Mouse (Mus musculus) G1E (cell line): ENCODE results near the gene Trip12. TPM values are rescaled to one million over a fixed set of nuclear protein-coding genes. Genes with fewer than 3 reads are reported as not detected.

Source experiments
- ATAC-seq: 2 replicates; pipeline ENCODE4 v1.8.0; 2016; ENCODE audit warnings: mild to moderate bottlenecking; ENCODE audit not compliant: insufficient number of reproducible peaks, poor library complexity, low FRiP score, severe bottlenecking; ENCODE audit errors: extremely low read depth
- DNase-seq: peaks from one replicate; pipeline ENCODE4 v3.0.0; 2012; ENCODE audit warnings: low spot score
- H3K27me3 ChIP-seq: 2 replicates; pipeline ENCODE4 v1.6.1; 2012; ENCODE audit warnings: mild to moderate bottlenecking, low read length, inconsistent platforms; ENCODE audit not compliant: insufficient read depth
- H3K36me3 ChIP-seq: replicated peaks from 2 replicates; pipeline ENCODE3; 2012; ENCODE audit warnings: mild to moderate bottlenecking, inconsistent platforms
- H3K4me1 ChIP-seq: 2 replicates; pipeline ENCODE4 v1.6.1; 2012; ENCODE audit warnings: low read depth, low read length, inconsistent platforms, mixed read lengths; ENCODE audit not compliant: insufficient read depth
- H3K4me3 ChIP-seq: 2 replicates; pipeline ENCODE4 v1.5.1; 2012; ENCODE audit warnings: low read depth, mild to moderate bottlenecking, inconsistent platforms, low read length, moderate library complexity, mixed read lengths
- H3K9me3 ChIP-seq: replicated peaks from 2 replicates; pipeline ENCODE4 v1.6.1; 2012; ENCODE audit warnings: inconsistent platforms
- CTCF ChIP-seq: IDR thresholded peaks from 2 replicates; pipeline ENCODE4 v1.5.1; 2012; ENCODE audit warnings: low read depth, low read length, inconsistent platforms, mixed read lengths
- GATA1 ChIP-seq: IDR thresholded peaks from 2 replicates; pipeline ENCODE4 v1.6.1; 2012; ENCODE audit warnings: borderline replicate concordance, low read length, inconsistent platforms, mixed read lengths
- GATA2 ChIP-seq: IDR thresholded peaks from 2 replicates; pipeline ENCODE4 v1.6.1; 2012; ENCODE audit warnings: low read depth, low read length, inconsistent platforms, borderline replicate concordance
- POLR2AphosphoS5 ChIP-seq: IDR thresholded peaks from 2 replicates; pipeline ENCODE4 v1.6.1; 2012; ENCODE audit warnings: low read depth, low read length, inconsistent platforms; ENCODE audit not compliant: insufficient replicate concordance
- TAL1 ChIP-seq: conservative IDR thresholded peaks from 2 replicates; pipeline ENCODE4 v1.6.1; 2012; ENCODE audit warnings: low read depth, low read length, inconsistent platforms, mixed read lengths
- polyA plus RNA-seq: library from polyadenylated mRNA; stranded (reverse); fragments of >175 nt; gene quantifications from 2 replicates; pipeline ENCODE4 v1.2.3, GENCODE M21; 2012
- total RNA-seq, 2 experiments: library from RNA; stranded (forward) in 1 of 2; stranded (reverse) in 1 of 2; fragments of 200-1000 nt in 1 of 2; fragments of >200 nt in 1 of 2; fragmentation: Nextera tagmentation in 1 of 2; gene quantifications; 2 replicates each; pipeline ENCODE4 v1.2.3; 2014 to 2017

Trip12 gene
- total and polyA plus RNA-seq, 3 experiments: 111 to 696 (median 620) TPM

GRCm38 (mm10) chr1:84847698-84848097 lies 7.4 kb upstream of the Trip12 start:
- Histone ChIP-seq H3K4me1 (peaks cover 70% of the 10 kb centered on the region), H3K27me3 (no peaks in the 10 kb centered on the region), H3K4me3 (no peak overlapping the region), H3K36me3 (peaks cover 29% of the 10 kb centered on the region), H3K9me3 (no peaks in the 10 kb centered on the region)
- DNase-seq (no peak), ATAC-seq (no peak)
- TF ChIP-seq CTCF (no peak), POLR2AphosphoS5 (no peak), GATA1 (no peak)

GRCm38 (mm10) chr1:84843366-84843765 lies 3.0 kb upstream of the Trip12 start:
- Histone ChIP-seq H3K4me1 (peaks cover 40% of the 10 kb centered on the region), H3K36me3 (peaks cover 24% of the 10 kb centered on the region), H3K9me3 (no peaks in the 10 kb centered on the region), H3K27me3 (no peaks in the 10 kb centered on the region), H3K4me3 (no peak overlapping the region)
- TF ChIP-seq TAL1 (no peak), POLR2AphosphoS5 (no peak)
- DNase-seq: no peak
- ATAC-seq: no peak

- Histone ChIP-seq H3K4me1 (peaks cover 39% of the 10 kb centered on the region), H3K9me3 (no peaks in the 10 kb centered on the region), H3K27me3 (no peaks in the 10 kb centered on the region), H3K36me3 (peaks cover 15% of the 10 kb centered on the region), H3K4me3 (peak overlapping the region; percentile 85; the same call in 1 of the 2 replicates)
- DNase-seq: no peak
- no peak for TF ChIP-seq GATA1
- TF ChIP-seq POLR2AphosphoS5: no peak
- no peak for TF ChIP-seq GATA2
- no peak for TF ChIP-seq CTCF
- TF ChIP-seq TAL1: no peak
- ATAC-seq: no peak
Observed at GRCm38 (mm10) chr1:84841061-84841460, 745 bp upstream of the Trip12 start.

GRCm38 (mm10) chr1:84839309-84840017 lies 853 bp downstream of the Trip12 start, which contains the start of gene Fbxo36:
TSS of gene Fbxo36 (plus strand) at chr1:84839841.
- H3K4me1 ChIP-seq: peaks cover 32% of the 10 kb centered on the region
- no peaks in the 10 kb centered on the region for H3K9me3 ChIP-seq
- H3K4me3 ChIP-seq: peak within 1 kb of the TSS; percentile 85
- peak; percentile 65 for ATAC-seq
- no peaks in the 10 kb centered on the region for H3K27me3 ChIP-seq
- H3K36me3 ChIP-seq: peaks cover 17% of the 10 kb centered on the region
- no peak for TF ChIP-seq GATA2
- TF ChIP-seq CTCF: no peak
- TF ChIP-seq GATA1: no peak
- no peak for TF ChIP-seq POLR2AphosphoS5
- TF ChIP-seq TAL1: no peak
- peak; percentile 79 for DNase-seq

GRCm38 (mm10) chr1:84838621-84839151 lies 1.6 kb downstream of the Trip12 start:
- Histone ChIP-seq H3K4me3 (peak overlapping the region; percentile 85), H3K9me3 (no peaks in the 10 kb centered on the region), H3K27me3 (no peaks in the 10 kb centered on the region), H3K36me3 (peaks cover 24% of the 10 kb centered on the region), H3K4me1 (peaks cover 36% of the 10 kb centered on the region)
- TF ChIP-seq POLR2AphosphoS5 (no peak), GATA1 (no peak), GATA2 (no peak), TAL1 (no peak), CTCF (no peak)
- ATAC-seq (peak; percentile 60), DNase-seq (peak; percentile 86)

- no peaks in the 10 kb centered on the region for H3K27me3 ChIP-seq
- H3K4me3 ChIP-seq: peak overlapping the region; percentile 85
- DNase-seq (peak; percentile 18), ATAC-seq (no peak)
- H3K36me3 ChIP-seq: peaks cover 27% of the 10 kb centered on the region
- no peaks in the 10 kb centered on the region for H3K9me3 ChIP-seq
- H3K4me1 ChIP-seq: peaks cover 39% of the 10 kb centered on the region
- TF ChIP-seq GATA1 (no peak), GATA2 (no peak), TAL1 (no peak), CTCF (no peak), POLR2AphosphoS5 (no peak)
Observed at GRCm38 (mm10) chr1:84838156-84838555, 2.2 kb downstream of the Trip12 start.
